Comparison of ENCODE assay signal across 24 mouse cellular contexts in genomic region chr5:97467246-97467645, GRCm38 (mm10). TPM values are rescaled to one million over a fixed set of nuclear protein-coding genes. Genes with fewer than 3 reads are reported as not detected.
A peak's percentile ranks its signal among the peaks of the same experiment; 100 is the strongest.
DNase-seq lines count a peak whose midpoint lies in the region; ATAC-seq lines count a peak whose summit lies in the region.
"Had no signal": no experiment of that assay in that cellular context is flagged by ENCODE, and none has a peak within 500 bp of the region (broad histone marks: within the 10 kb centered on the region; RNA-seq: fewer than 3 reads in every experiment).

No protein-coding gene starts in this region.

- H3K9ac ChIP-seq in forebrain, embryonic 15.5 days (replicated peaks), result no peak overlapping the region
- no peak overlapping the region for H3K9ac ChIP-seq in forebrain, embryonic 12.5 days
- no peak overlapping the region for H3K9ac ChIP-seq in midbrain, embryonic 13.5 days (replicated peaks)
- no peak overlapping the region for H3K9ac ChIP-seq in midbrain, embryonic 15.5 days
- H3K9ac ChIP-seq: embryonic facial prominence, embryonic 15.5 days; heart, embryonic 12.5 days; intestine, embryonic 15.5 days had no signal

- H3K27ac ChIP-seq in forebrain, embryonic 15.5 days (replicated peaks), result peak overlapping the region; percentile 54; the same call in 1 of the 2 replicates
- H3K27ac ChIP-seq in forebrain, embryonic 12.5 days, result no peak overlapping the region
- 0 out of 2 replicates have a peak overlapping the region, but pooled peaks have one; percentile 14 for H3K27ac ChIP-seq in midbrain, embryonic 13.5 days
- no peak overlapping the region for H3K27ac ChIP-seq in midbrain, embryonic 15.5 days
- H3K27ac ChIP-seq: embryonic facial prominence, embryonic 15.5 days; gastrocnemius, adult 2 months; hindbrain, embryonic 10.5 days; intestine, embryonic 15.5 days had no signal

- 78% methylated on average over 7 of the region's 7 CpGs for WGBS in forebrain, embryonic 15.5 days
- 83% methylated on average over 7 of the region's 7 CpGs for WGBS in forebrain, embryonic 12.5 days
- WGBS in midbrain, embryonic 13.5 days, result 79% methylated on average over 7 of the region's 7 CpGs
- WGBS in midbrain, embryonic 15.5 days, result 69% methylated on average over 7 of the region's 7 CpGs

- H3K4me1 ChIP-seq in forebrain, embryonic 15.5 days, result peaks cover 17% of the 10 kb centered on the region
- no peaks in the 10 kb centered on the region for H3K4me1 ChIP-seq in forebrain, embryonic 12.5 days
- H3K4me1 ChIP-seq in midbrain, embryonic 13.5 days (replicated peaks), result 0 out of 2 replicates have a peak, but pooled peaks cover 6% of the 10 kb centered on the region
- H3K4me1 ChIP-seq in midbrain, embryonic 15.5 days, result no peaks in the 10 kb centered on the region
- H3K4me1 ChIP-seq: embryonic facial prominence, embryonic 15.5 days; heart, embryonic 12.5 days; hindbrain, embryonic 10.5 days; intestine, embryonic 15.5 days had no signal

- H3K27me3 ChIP-seq in forebrain, embryonic 15.5 days, result no peaks in the 10 kb centered on the region
- H3K27me3 ChIP-seq in forebrain, embryonic 12.5 days, result no peaks in the 10 kb centered on the region
- H3K27me3 ChIP-seq in midbrain, embryonic 13.5 days, result no peaks in the 10 kb centered on the region
- H3K27me3 ChIP-seq in midbrain, embryonic 15.5 days (replicated peaks), result no peaks in the 10 kb centered on the region
- H3K27me3 ChIP-seq: embryonic facial prominence, embryonic 15.5 days; heart, embryonic 12.5 days; intestine, embryonic 15.5 days had no signal

- no peak overlapping the region for H3K4me3 ChIP-seq in forebrain, embryonic 15.5 days
- no peak overlapping the region for H3K4me3 ChIP-seq in forebrain, embryonic 12.5 days (replicated peaks)
- H3K4me3 ChIP-seq in midbrain, embryonic 13.5 days (replicated peaks), result no peak overlapping the region
- H3K4me3 ChIP-seq in midbrain, embryonic 15.5 days, result no peak overlapping the region
- H3K4me3 ChIP-seq: embryonic facial prominence, embryonic 15.5 days; erythroblast, embryonic 14.5 days; gastrocnemius, adult 2 months; heart, embryonic 12.5 days; hindbrain, embryonic 10.5 days; intestine, embryonic 15.5 days had no signal

- DNase-seq in cerebellum, postnatal 10 days, result peak; percentile 51 to 72
- DNase-seq in cerebellum, adult 9-10 months, result no peak
- no peak for DNase-seq in thymus, postnatal 36 days
- DNase-seq: adrenal gland, adult 8-10 months; adrenal gland, postnatal 36 days; B cell, adult 2 months; cerebellum, adult 11 months; embryo, embryonic 11 days; gastrocnemius, adult 2 months; gastrocnemius, postnatal 25 days; kidney, adult 18-20 months had no signal

- ATAC-seq in forebrain, embryonic 15.5 days (replicated peaks), result 0 out of 2 replicates have a peak, but pooled peaks have one; percentile 29
- ATAC-seq in forebrain, embryonic 12.5 days (ENCODE audit: low FRiP score), result no peak
- no peak for ATAC-seq in midbrain, embryonic 13.5 days
- no peak for ATAC-seq in midbrain, embryonic 15.5 days (replicated peaks)
- ATAC-seq: CD4-positive, CD25-positive, alpha-beta regulatory T cell, adult 4 months; intestine, embryonic 15.5 days had no signal

- no peaks in the 10 kb centered on the region for H3K9me3 ChIP-seq in forebrain, embryonic 15.5 days
- no peaks in the 10 kb centered on the region for H3K9me3 ChIP-seq in forebrain, embryonic 12.5 days
- H3K9me3 ChIP-seq in midbrain, embryonic 13.5 days, result no peaks in the 10 kb centered on the region
- no peaks in the 10 kb centered on the region for H3K9me3 ChIP-seq in midbrain, embryonic 15.5 days
- H3K9me3 ChIP-seq: embryonic facial prominence, embryonic 15.5 days; heart, embryonic 12.5 days; hindbrain, embryonic 10.5 days; intestine, embryonic 15.5 days had no signal

- no peak overlapping the region for H3K4me2 ChIP-seq in forebrain, embryonic 15.5 days (replicated peaks)
- H3K4me2 ChIP-seq in forebrain, embryonic 12.5 days, result no peak overlapping the region
- H3K4me2 ChIP-seq in midbrain, embryonic 13.5 days (replicated peaks), result no peak overlapping the region
- no peak overlapping the region for H3K4me2 ChIP-seq in midbrain, embryonic 15.5 days
- H3K4me2 ChIP-seq: embryonic facial prominence, embryonic 15.5 days; heart, embryonic 12.5 days; intestine, embryonic 15.5 days had no signal

- H3K36me3 ChIP-seq in forebrain, embryonic 15.5 days, result no peaks in the 10 kb centered on the region
- no peaks in the 10 kb centered on the region for H3K36me3 ChIP-seq in forebrain, embryonic 12.5 days (replicated peaks)
- H3K36me3 ChIP-seq in midbrain, embryonic 13.5 days, result no peaks in the 10 kb centered on the region
- no peaks in the 10 kb centered on the region for H3K36me3 ChIP-seq in midbrain, embryonic 15.5 days (replicated peaks)
- H3K36me3 ChIP-seq: embryonic facial prominence, embryonic 15.5 days; G1E; heart, embryonic 12.5 days; hindbrain, embryonic 10.5 days; intestine, embryonic 15.5 days had no signal

RNA-seq across cellular contexts. Expression of gene Gk2, which starts 10.4 kb away (rescaled TPM):
- polyA plus RNA-seq in forebrain, embryonic 15.5 days (2015; fragmentation: Nextera tagmentation; extraction: Ambion mirVana), result not detected in 2 replicates
- not detected in 2 replicates for polyA plus RNA-seq in forebrain, embryonic 12.5 days (2016; fragmentation: Nextera tagmentation; extraction: Ambion mirVana)
- polyA plus RNA-seq in midbrain, embryonic 13.5 days (2015; fragmentation: Nextera tagmentation; extraction: Ambion mirVana), result 0.10 TPM in 1 of 2 replicates, not detected in the other
- not detected in 2 replicates for polyA plus RNA-seq in midbrain, embryonic 15.5 days (2015; fragmentation: Nextera tagmentation; extraction: Ambion mirVana)
- polyA plus RNA-seq: embryonic facial prominence, embryonic 11.5 days; embryonic facial prominence, embryonic 15.5 days; erythroblast, embryonic 14.5 days; G1E; heart, embryonic 12.5 days; heart, embryonic 16.5 days; hindbrain, embryonic 10.5 days; intestine, embryonic 15.5 days had no signal

Comparison
In these comparisons a context has a peak if more than half of its experiments do, and no peak if none do; other contexts are left out.
1. DNase-seq: peak in cerebellum, postnatal 10 days (2 of 2); none in cerebellum, adult 9-10 months (single experiment) and thymus, postnatal 36 days (0 of 2).
2. H3K27ac ChIP-seq: peak in forebrain, embryonic 15.5 days (single experiment) and midbrain, embryonic 13.5 days (single experiment); none in forebrain, embryonic 12.5 days (single experiment) and midbrain, embryonic 15.5 days (single experiment).